Mouse (Mus musculus) Patski (cell line): ENCODE data around the gene Tm4sf5. TPM values are rescaled to one million over a fixed set of nuclear protein-coding genes. Genes with fewer than 3 reads are reported as not detected.
"Not testable (repeated sequence)": the region's sequence is repeated elsewhere in the genome, so short reads cannot be mapped to it uniquely, and the experiment has no call there.

Source experiments
- ATAC-seq: fragments of 100-300 bp; one replicate; pipeline ENCODE4 v1.8.0; 2021
- CTCF ChIA-PET: fragments of 350-600 bp; sonication (Branson Sonifier 250); formaldehyde crosslinking; loops from one replicate; lab custom pipeline; 2022; ENCODE audit warnings: inconsistent platforms; lab: Charles Lee
- POLR2A ChIA-PET: fragments of 350-600 bp; sonication (Branson Sonifier 250); formaldehyde crosslinking; loops from one replicate; lab custom pipeline; 2022; ENCODE audit warnings: antibody characterized with exemption, inconsistent platforms; lab: Charles Lee
- DNase-seq: peaks from one replicate; pipeline ENCODE4 v3.0.0-alpha.2; 2011; ENCODE audit warnings: low read depth, low spot score
- H3K27me3 ChIP-seq: fragments of 371-371 bp; one replicate; pipeline ENCODE4 v1.5.1; 2021
- CTCF ChIP-seq: fragments of 100-300 bp; IDR thresholded peaks from one replicate; pipeline ENCODE4 v1.5.1; 2021
- in situ Hi-C: fragments of 300-500 bp; cut with MboI; formaldehyde crosslinking; loops from 3 replicates; pipeline ENCODE4 v1.11.1; 2018; ENCODE audit warnings: low pct_unique_long_range_greater_than_20kb, mixed read lengths
- polyA plus RNA-seq: library from polyadenylated mRNA; unstranded; gene quantifications from one replicate; pipeline ENCODE4 v1.2.3, GENCODE M21; 2021

The Tm4sf5 gene
- 0.41 TPM for polyA plus RNA-seq

DNA sequence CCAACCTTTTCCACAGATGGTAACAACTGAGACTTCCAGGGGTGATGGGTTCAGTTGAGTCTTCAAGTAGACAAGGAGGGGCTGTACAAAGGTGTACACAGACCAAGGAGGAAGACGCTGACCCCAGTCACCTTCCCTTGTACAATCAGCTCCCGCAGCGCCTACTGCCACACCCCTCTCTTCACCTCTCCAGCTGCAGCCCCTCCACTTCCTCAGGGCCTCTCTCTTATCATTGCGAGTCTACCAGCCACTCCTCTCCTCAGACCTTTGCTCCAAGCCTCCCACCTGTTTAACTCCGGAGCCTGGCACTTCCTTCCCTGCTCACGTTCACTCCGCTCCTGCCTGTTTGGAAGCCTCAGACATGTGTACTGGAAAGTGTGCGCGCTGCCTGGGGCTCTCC lies at the start of gene Tm4sf5:
Tm4sf5 (plus strand) TSS at position 275 of the 400 bp plus-strand sequence.
- peaks cover 6% of the 10 kb centered on the region for H3K27me3 ChIP-seq
- DNase-seq (no peak), ATAC-seq (no peak)
- CTCF ChIA-PET = interaction anchor here (0.8 to 1.6 kb wide), 4 partner anchors 52 to 92 kb away, joined by 3 to 5 read pairs (median 4); partner anchors contain the start of gene Arrb2
- POLR2A ChIA-PET = interaction anchor here (0.7 kb wide), 1 partner anchor 569 kb away, joined by 3 read pairs; no protein-coding TSS in a partner anchor
- in situ Hi-C loops = loop anchor here (5.0 kb wide), 2 partner anchors 53 to 88 kb away; partner anchors contain the start of gene Med11
- TF ChIP-seq CTCF = no peak

- POLR2A ChIA-PET = interaction anchor here (0.7 kb wide), 1 partner anchor 12 kb away, joined by 4 read pairs; no protein-coding TSS in a partner anchor
- ATAC-seq = no peak
- no peak for DNase-seq
- no peak for TF ChIP-seq CTCF
- in situ Hi-C loops = no loop called here
- no peaks in the 10 kb centered on the region for H3K27me3 ChIP-seq
- CTCF ChIA-PET = interaction anchor here (1.5 to 1.6 kb wide), 2 partner anchors 34 to 62 kb away, joined by 4 read pairs; no protein-coding TSS in a partner anchor
Observed at GRCm38 (mm10) chr11:70458688-70459600, 46.1 kb upstream of the Tm4sf5 start, which contains the start of gene Zmynd15. Gene Zmynd15 (plus strand): TSS chr11:70459433.

GRCm38 (mm10) chr11:70459601-70460101 lies 45.4 kb upstream of the Tm4sf5 start, which contains the start of gene Cxcl16:
Gene Cxcl16 (minus strand): TSS chr11:70459984.
- ATAC-seq (no peak), DNase-seq (no peak)
- in situ Hi-C loops = no loop called here
- no peak for TF ChIP-seq CTCF
- POLR2A ChIA-PET = no interaction called here
- H3K27me3 ChIP-seq = no peaks in the 10 kb centered on the region
- CTCF ChIA-PET = interaction anchor here (1.5 kb wide), 1 partner anchor 33 kb away, joined by 4 read pairs; no protein-coding TSS in a partner anchor

GRCm38 (mm10) chr11:70463970-70464369 lies 41.1 kb upstream of the Tm4sf5 start:
- CTCF ChIA-PET = interaction anchor here (1.9 kb wide), 1 partner anchor 24 kb away, joined by 3 read pairs; no protein-coding TSS in a partner anchor
- H3K27me3 ChIP-seq = no peaks in the 10 kb centered on the region
- ATAC-seq = no peak

GRCm38 (mm10) chr11:70465211-70465610 lies 39.8 kb upstream of the Tm4sf5 start:
- TF ChIP-seq CTCF = no peak
- DNase-seq (no peak), ATAC-seq (no peak)
- POLR2A ChIA-PET = interaction anchor here (1.4 kb wide), 1 partner anchor 13 kb away, joined by 4 read pairs; no protein-coding TSS in a partner anchor
- in situ Hi-C loops = no loop called here
- H3K27me3 ChIP-seq = no peaks in the 10 kb centered on the region
- CTCF ChIA-PET = no interaction called here

More at GRCm38 (mm10) chr11:70463970-70464369, 41.1 kb upstream of the Tm4sf5 start:
- DNase-seq = no peak
- TF ChIP-seq CTCF = no peak
- POLR2A ChIA-PET = interaction anchor here (1.4 kb wide), 1 partner anchor 12 kb away, joined by 4 read pairs; no protein-coding TSS in a partner anchor
- in situ Hi-C loops = no loop called here

GRCm38 (mm10) chr11:70465824-70466223 lies 39.2 kb upstream of the Tm4sf5 start:
- ChIA-PET CTCF (no interaction called here), POLR2A (no interaction called here)
- DNase-seq (no peak), ATAC-seq (no peak)
- no peak for TF ChIP-seq CTCF
- in situ Hi-C loops = no loop called here
- H3K27me3 ChIP-seq = no peaks in the 10 kb centered on the region

DNA sequence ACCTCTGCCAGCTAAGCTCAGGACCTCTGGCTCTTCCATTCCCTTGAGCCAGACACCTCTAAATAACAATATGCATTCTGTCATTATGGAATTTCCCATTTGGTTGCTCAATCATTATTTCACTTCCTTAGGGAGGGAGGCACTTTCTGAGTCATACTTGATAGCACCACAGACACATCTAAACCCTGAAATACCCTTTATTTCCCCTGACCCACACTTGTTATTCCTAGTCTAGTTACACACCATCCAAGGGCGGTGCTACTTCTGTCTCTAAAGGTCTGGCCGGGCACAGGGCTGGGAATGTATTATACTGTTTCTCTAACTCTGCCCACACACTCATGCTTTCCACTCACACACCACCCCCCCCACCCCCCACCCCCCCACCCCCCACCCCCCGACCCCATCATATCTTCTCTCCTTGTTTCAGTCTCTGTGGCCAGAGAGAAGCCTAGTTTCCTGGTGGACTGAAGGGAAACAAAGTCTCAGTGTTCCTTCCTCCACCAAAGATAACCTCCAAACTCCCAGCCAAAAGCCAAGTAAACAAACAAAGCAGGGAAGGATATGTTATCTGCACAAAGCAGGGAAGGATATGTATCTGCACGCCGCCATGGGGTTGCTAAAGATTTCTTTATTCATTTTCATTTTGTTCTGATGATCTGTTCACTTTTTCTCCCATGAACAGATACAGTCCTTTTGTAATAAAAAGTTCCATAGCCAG lies 37.0 kb upstream of the Tm4sf5 start:
- DNase-seq = peak; percentile 73
- ATAC-seq = no peak
- ChIA-PET POLR2A (no interaction called here), CTCF (interaction anchor here (1.1 kb wide), 2 partner anchors 15 to 16 kb away, joined by 3 read pairs; partner anchors contain the start of gene Med11)
- H3K27me3 ChIP-seq = no peaks in the 10 kb centered on the region
- in situ Hi-C loops = no loop called here
- TF ChIP-seq CTCF = no peak

- in situ Hi-C loops = no loop called here
- ATAC-seq = no peak
- no peak for DNase-seq
- H3K27me3 ChIP-seq = no peaks in the 10 kb centered on the region
- ChIA-PET CTCF (interaction anchor here (1.5 kb wide), 1 partner anchor 30 kb away, joined by 4 read pairs; no protein-coding TSS in a partner anchor), POLR2A (no interaction called here)
- no peak for TF ChIP-seq CTCF
Observed at GRCm38 (mm10) chr11:70469764-70470163, 35.3 kb upstream of the Tm4sf5 start.

- ATAC-seq (no peak), DNase-seq (no peak)
- in situ Hi-C loops = no loop called here
- ChIA-PET CTCF (no interaction called here), POLR2A (no interaction called here)
- H3K27me3 ChIP-seq = no peaks in the 10 kb centered on the region
- TF ChIP-seq CTCF = no peak
Observed at GRCm38 (mm10) chr11:70472716-70473115, 32.3 kb upstream of the Tm4sf5 start.

- ATAC-seq, POLR2A ChIA-PET, DNase-seq, H3K27me3 ChIP-seq, in situ Hi-C loops, CTCF ChIA-PET: not testable (repeated sequence)
Observed at GRCm38 (mm10) chr11:70473291-70473690, 31.8 kb upstream of the Tm4sf5 start.
